Mouse (Mus musculus) bone marrow, adult 2 months (tissue): ENCODE measurements around the gene Cblc.

Experiments used
- CTCF ChIP-seq: fragments of 200-500 bp; IDR thresholded peaks from 2 replicates; pipeline ENCODE4 v1.5.1; 2011; ENCODE audit warnings: low read length, control low read depth; ENCODE audit not compliant: control insufficient read depth, insufficient read depth
- POLR2A ChIP-seq: fragments of 200-500 bp; IDR thresholded peaks from 2 replicates; pipeline ENCODE4 v1.6.1; 2011; ENCODE audit warnings: low read depth, mild to moderate bottlenecking, control low read depth, low read length, borderline replicate concordance; ENCODE audit not compliant: control insufficient read depth

- TF ChIP-seq POLR2A (no peak), CTCF (no peak)
Observed at GRCm38 (mm10) chr7:19741329-19742031, 55.1 kb downstream of the Cblc start.
